Mouse (Mus musculus): ENCODE measurements around the gene Elmo2. TPM values are rescaled to one million over a fixed set of nuclear protein-coding genes. Genes with fewer than 3 reads are reported as not detected.
A peak's percentile ranks its signal among the peaks of the same experiment; 100 is the strongest.

The Elmo2 gene
- polyA plus RNA-seq, 1 experiment from 2014 or later = 66.3 TPM

- no peak overlapping the region for H3K4me3 ChIP-seq (ENCODE audit: low read depth, low read length)
- no peaks in the 10 kb centered on the region for H3K9me3 ChIP-seq (ENCODE audit: control insufficient read depth, low read length)
- peaks cover 15% of the 10 kb centered on the region for H3K4me1 ChIP-seq (replicated peaks; ENCODE audit: control insufficient read depth, insufficient read depth, low read length)
- DNase-seq (ENCODE audit: low spot score) = no peak
- H3K9ac ChIP-seq (ENCODE audit: low read length) = no peak overlapping the region
- 91% methylated on average over 3 of the region's 3 CpGs for WGBS
- H3K36me3 ChIP-seq (ENCODE audit: control insufficient read depth, insufficient read depth, low read length) = peaks cover 21% of the 10 kb centered on the region
- no peak for ATAC-seq (replicated peaks; ENCODE audit: low FRiP score, low TSS enrichment, low read depth)
- H3K27ac ChIP-seq (ENCODE audit: low read depth) = no peak overlapping the region
- no peak overlapping the region for H3K4me2 ChIP-seq (ENCODE audit: low read length)
- H3K27me3 ChIP-seq (replicated peaks; ENCODE audit: control insufficient read depth, insufficient read depth, low read length) = no peaks in the 10 kb centered on the region
Observed at GRCm38 (mm10) chr2:165283644-165284043, 42.6 kb downstream of the Elmo2 start.

- no peak overlapping the region for H3K9ac ChIP-seq (ENCODE audit: low read length)
- no peak overlapping the region for H3K4me2 ChIP-seq (ENCODE audit: low read length)
- peaks cover 4% of the 10 kb centered on the region for H3K4me1 ChIP-seq (replicated peaks; ENCODE audit: control insufficient read depth, insufficient read depth, low read length)
- 44% methylated on average over 6 of the region's 6 CpGs for WGBS
- peaks cover 32% of the 10 kb centered on the region for H3K36me3 ChIP-seq (ENCODE audit: control insufficient read depth, insufficient read depth, low read length)
- H3K4me3 ChIP-seq (ENCODE audit: low read depth, low read length) = no peak overlapping the region
- DNase-seq (ENCODE audit: low spot score) (no peak), ATAC-seq (replicated peaks; ENCODE audit: low FRiP score, low TSS enrichment, low read depth) (no peak)
- H3K27ac ChIP-seq (ENCODE audit: low read depth) = no peak overlapping the region
- no peaks in the 10 kb centered on the region for H3K9me3 ChIP-seq (ENCODE audit: control insufficient read depth, low read length)
- H3K27me3 ChIP-seq (replicated peaks; ENCODE audit: control insufficient read depth, insufficient read depth, low read length) = no peaks in the 10 kb centered on the region
Observed at GRCm38 (mm10) chr2:165281779-165282311, 44.4 kb downstream of the Elmo2 start.

GRCm38 (mm10) chr2:165279351-165279750, 46.9 kb downstream of the Elmo2 start:
- Histone ChIP-seq H3K27ac (ENCODE audit: low read depth) (no peak overlapping the region), H3K9me3 (ENCODE audit: control insufficient read depth, low read length) (no peaks in the 10 kb centered on the region), H3K9ac (ENCODE audit: low read length) (no peak overlapping the region), H3K36me3 (ENCODE audit: control insufficient read depth, insufficient read depth, low read length) (peaks cover 35% of the 10 kb centered on the region), H3K27me3 (replicated peaks; ENCODE audit: control insufficient read depth, insufficient read depth, low read length) (no peaks in the 10 kb centered on the region), H3K4me2 (ENCODE audit: low read length) (no peak overlapping the region), H3K4me1 (replicated peaks; ENCODE audit: control insufficient read depth, insufficient read depth, low read length) (no peaks in the 10 kb centered on the region), H3K4me3 (ENCODE audit: low read depth, low read length) (no peak overlapping the region)
- DNase-seq (ENCODE audit: low spot score) (no peak), ATAC-seq (replicated peaks; ENCODE audit: low FRiP score, low TSS enrichment, low read depth) (no peak)
- 69% methylated on average over 10 of the region's 10 CpGs for WGBS

DNA sequence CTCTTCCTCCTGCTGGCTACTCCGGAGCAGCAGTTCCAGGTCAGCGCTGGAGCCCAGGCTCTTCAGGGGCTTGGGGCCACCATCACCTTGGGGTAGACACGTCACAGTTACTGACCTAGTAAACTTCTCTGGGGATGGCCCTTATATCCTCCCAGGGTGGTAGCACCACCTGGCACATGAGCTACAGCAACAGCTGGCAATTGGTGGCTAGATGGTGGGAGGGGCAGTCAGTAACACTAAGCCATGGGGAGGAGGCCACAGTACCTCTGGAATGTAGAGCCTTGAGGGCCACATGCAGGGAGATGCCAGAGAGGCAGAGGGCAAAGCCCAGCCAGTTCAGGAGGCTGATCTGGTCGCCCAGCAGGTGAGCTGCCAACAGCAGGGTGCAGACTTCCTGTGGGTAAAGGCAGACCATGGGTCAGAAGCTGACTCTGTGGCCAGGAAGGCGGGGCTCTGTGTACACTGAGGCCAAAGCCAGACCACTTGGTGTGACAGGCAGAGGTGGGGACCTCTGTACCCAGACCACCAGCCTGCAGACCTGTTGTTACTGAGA, 49.0 kb downstream of the Elmo2 start:
- H3K27me3 ChIP-seq (replicated peaks; ENCODE audit: control insufficient read depth, insufficient read depth, low read length) = no peaks in the 10 kb centered on the region
- ATAC-seq (replicated peaks; ENCODE audit: low FRiP score, low TSS enrichment, low read depth) (no peak), DNase-seq (ENCODE audit: low spot score) (no peak)
- H3K4me2 ChIP-seq (ENCODE audit: low read length) = no peak overlapping the region
- WGBS = 79% methylated on average over 5 of the region's 5 CpGs
- no peaks in the 10 kb centered on the region for H3K4me1 ChIP-seq (replicated peaks; ENCODE audit: control insufficient read depth, insufficient read depth, low read length)
- no peak overlapping the region for H3K9ac ChIP-seq (ENCODE audit: low read length)
- peaks cover 28% of the 10 kb centered on the region for H3K36me3 ChIP-seq (ENCODE audit: control insufficient read depth, insufficient read depth, low read length)
- no peak overlapping the region for H3K4me3 ChIP-seq (ENCODE audit: low read depth, low read length)
- H3K27ac ChIP-seq (ENCODE audit: low read depth) = no peak overlapping the region
- no peaks in the 10 kb centered on the region for H3K9me3 ChIP-seq (ENCODE audit: control insufficient read depth, low read length)

- peaks cover 22% of the 10 kb centered on the region for H3K36me3 ChIP-seq (ENCODE audit: control insufficient read depth, insufficient read depth, low read length)
- no peak overlapping the region for H3K9ac ChIP-seq (ENCODE audit: low read length)
- no peak overlapping the region for H3K27ac ChIP-seq (ENCODE audit: low read depth)
- H3K4me1 ChIP-seq (replicated peaks; ENCODE audit: control insufficient read depth, insufficient read depth, low read length) = no peaks in the 10 kb centered on the region
- no peak overlapping the region for H3K4me3 ChIP-seq (ENCODE audit: low read depth, low read length)
- no peaks in the 10 kb centered on the region for H3K27me3 ChIP-seq (replicated peaks; ENCODE audit: control insufficient read depth, insufficient read depth, low read length)
- 27% methylated on average over 8 of the region's 8 CpGs for WGBS
- no peaks in the 10 kb centered on the region for H3K9me3 ChIP-seq (ENCODE audit: control insufficient read depth, low read length)
- no peak overlapping the region for H3K4me2 ChIP-seq (ENCODE audit: low read length)
- peak; percentile 75 for DNase-seq (ENCODE audit: low spot score)
- ATAC-seq (replicated peaks; ENCODE audit: low FRiP score, low TSS enrichment, low read depth) = 0 out of 2 replicates have a peak, but pooled peaks have one; percentile 34
Observed at GRCm38 (mm10) chr2:165275824-165276223, 50.5 kb downstream of the Elmo2 start.

DNA sequence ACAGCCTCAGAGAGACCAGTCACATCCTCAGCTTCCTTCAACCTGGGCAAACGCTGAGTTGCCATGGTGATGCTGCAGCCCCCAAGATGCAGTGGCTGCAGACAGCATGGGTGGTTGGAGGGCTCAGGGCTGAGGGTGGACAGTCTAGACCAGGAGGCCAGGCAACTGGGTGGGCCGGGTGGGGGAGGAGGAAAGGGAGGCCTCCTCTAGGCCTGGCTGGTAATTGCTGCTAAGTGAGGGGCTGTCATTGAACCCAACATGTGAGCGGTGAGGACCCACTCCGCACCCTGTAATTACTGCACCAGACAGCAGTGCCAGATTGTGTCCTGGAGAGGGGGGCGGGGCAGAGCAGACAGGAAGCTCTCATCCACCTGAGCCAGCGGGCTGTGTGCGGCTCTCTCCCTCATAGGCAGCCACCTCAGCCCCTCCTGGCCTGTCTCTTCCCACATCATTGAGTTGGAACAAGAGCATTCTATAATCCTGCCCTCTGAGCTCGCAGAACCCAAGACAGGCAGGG, 51.1 kb downstream of the Elmo2 start:
- peaks cover 16% of the 10 kb centered on the region for H3K36me3 ChIP-seq (ENCODE audit: control insufficient read depth, insufficient read depth, low read length)
- H3K4me3 ChIP-seq (ENCODE audit: low read depth, low read length) = no peak overlapping the region
- H3K9me3 ChIP-seq (ENCODE audit: control insufficient read depth, low read length) = no peaks in the 10 kb centered on the region
- ATAC-seq (replicated peaks; ENCODE audit: low FRiP score, low TSS enrichment, low read depth) (no peak), DNase-seq (ENCODE audit: low spot score) (no peak)
- no peak overlapping the region for H3K4me2 ChIP-seq (ENCODE audit: low read length)
- no peaks in the 10 kb centered on the region for H3K4me1 ChIP-seq (replicated peaks; ENCODE audit: control insufficient read depth, insufficient read depth, low read length)
- H3K27ac ChIP-seq (ENCODE audit: low read depth) = no peak overlapping the region
- H3K9ac ChIP-seq (ENCODE audit: low read length) = no peak overlapping the region
- WGBS = 36% methylated on average over 8 of the region's 8 CpGs
- H3K27me3 ChIP-seq (replicated peaks; ENCODE audit: control insufficient read depth, insufficient read depth, low read length) = no peaks in the 10 kb centered on the region

GRCm38 (mm10) chr2:165273589-165273988, 52.7 kb downstream of the Elmo2 start:
- H3K9ac ChIP-seq (ENCODE audit: low read length) = no peak overlapping the region
- H3K9me3 ChIP-seq (ENCODE audit: control insufficient read depth, low read length) = no peaks in the 10 kb centered on the region
- WGBS = 47% methylated on average over 4 of the region's 4 CpGs
- no peak overlapping the region for H3K4me2 ChIP-seq (ENCODE audit: low read length)
- DNase-seq (ENCODE audit: low spot score) (no peak), ATAC-seq (replicated peaks; ENCODE audit: low FRiP score, low TSS enrichment, low read depth) (no peak)
- H3K36me3 ChIP-seq (ENCODE audit: control insufficient read depth, insufficient read depth, low read length) = peaks cover 14% of the 10 kb centered on the region
- no peaks in the 10 kb centered on the region for H3K4me1 ChIP-seq (replicated peaks; ENCODE audit: control insufficient read depth, insufficient read depth, low read length)
- H3K27me3 ChIP-seq (replicated peaks; ENCODE audit: control insufficient read depth, insufficient read depth, low read length) = no peaks in the 10 kb centered on the region
- H3K4me3 ChIP-seq (ENCODE audit: low read depth, low read length) = no peak overlapping the region
- H3K27ac ChIP-seq (ENCODE audit: low read depth) = no peak overlapping the region

DNA sequence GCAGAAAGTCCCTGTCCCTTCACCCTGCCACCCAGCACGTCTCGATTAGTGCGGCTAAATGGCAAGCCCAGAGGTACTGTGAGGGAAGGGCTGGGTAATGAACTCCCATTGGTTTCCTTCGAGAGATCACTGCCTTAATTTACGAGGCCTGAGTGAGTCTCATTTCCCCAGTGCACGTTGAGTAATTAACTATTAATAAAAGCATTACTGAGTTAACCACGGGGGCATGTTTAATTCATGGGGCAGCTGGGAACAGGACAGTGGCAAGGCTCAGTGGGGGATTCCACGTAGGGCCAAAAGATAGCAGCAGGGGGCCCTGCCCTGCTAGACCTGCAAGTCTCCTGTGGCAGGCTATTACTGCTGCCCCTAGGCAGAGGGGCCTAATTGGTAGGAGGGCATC, 55.0 kb downstream of the Elmo2 start:
- ATAC-seq (replicated peaks; ENCODE audit: low FRiP score, low TSS enrichment, low read depth) = no peak
- H3K9ac ChIP-seq (ENCODE audit: low read length) = no peak overlapping the region
- no peaks in the 10 kb centered on the region for H3K4me1 ChIP-seq (replicated peaks; ENCODE audit: control insufficient read depth, insufficient read depth, low read length)
- peaks cover 6% of the 10 kb centered on the region for H3K27me3 ChIP-seq (replicated peaks; ENCODE audit: control insufficient read depth, insufficient read depth, low read length)
- no peak overlapping the region for H3K27ac ChIP-seq (ENCODE audit: low read depth)
- no peak overlapping the region for H3K4me3 ChIP-seq (ENCODE audit: low read depth, low read length)
- 23% methylated on average over 8 of the region's 8 CpGs for WGBS
- H3K36me3 ChIP-seq (ENCODE audit: control insufficient read depth, insufficient read depth, low read length) = no peaks in the 10 kb centered on the region
- no peak for DNase-seq (ENCODE audit: low spot score)
- H3K9me3 ChIP-seq (ENCODE audit: control insufficient read depth, low read length) = no peaks in the 10 kb centered on the region
- H3K4me2 ChIP-seq (ENCODE audit: low read length) = no peak overlapping the region

GRCm38 (mm10) chr2:165270858-165271257, 55.4 kb downstream of the Elmo2 start:
- H3K27ac ChIP-seq (ENCODE audit: low read depth) = no peak overlapping the region
- no peak overlapping the region for H3K4me2 ChIP-seq (ENCODE audit: low read length)
- H3K27me3 ChIP-seq (replicated peaks; ENCODE audit: control insufficient read depth, insufficient read depth, low read length) = peaks cover 8% of the 10 kb centered on the region
- H3K36me3 ChIP-seq (ENCODE audit: control insufficient read depth, insufficient read depth, low read length) = no peaks in the 10 kb centered on the region
- no peak for DNase-seq (ENCODE audit: low spot score)
- 50% methylated on average over 7 of the region's 7 CpGs for WGBS
- no peak for ATAC-seq (replicated peaks; ENCODE audit: low FRiP score, low TSS enrichment, low read depth)
- no peaks in the 10 kb centered on the region for H3K4me1 ChIP-seq (replicated peaks; ENCODE audit: control insufficient read depth, insufficient read depth, low read length)
- no peak overlapping the region for H3K9ac ChIP-seq (ENCODE audit: low read length)
- H3K9me3 ChIP-seq (ENCODE audit: control insufficient read depth, low read length) = no peaks in the 10 kb centered on the region
- no peak overlapping the region for H3K4me3 ChIP-seq (ENCODE audit: low read depth, low read length)

All from intestine, embryonic 14.5 days (tissue).